Mouse (Mus musculus) yolk sac, embryonic 10.5 days (tissue): ENCODE results near the gene Serpinc1.
A peak's percentile ranks its signal among the peaks of the same experiment; 100 is the strongest.
"Not testable (repeated sequence)": the region's sequence is repeated elsewhere in the genome, so short reads cannot be mapped to it uniquely, and the experiment has no call there.

ENCODE experiments used
- DNase-seq: peaks from one replicate; pipeline ENCODE4 v3.0.0-alpha.2; 2017; ENCODE audit warnings: low spot score

Serpinc1 gene

DNA sequence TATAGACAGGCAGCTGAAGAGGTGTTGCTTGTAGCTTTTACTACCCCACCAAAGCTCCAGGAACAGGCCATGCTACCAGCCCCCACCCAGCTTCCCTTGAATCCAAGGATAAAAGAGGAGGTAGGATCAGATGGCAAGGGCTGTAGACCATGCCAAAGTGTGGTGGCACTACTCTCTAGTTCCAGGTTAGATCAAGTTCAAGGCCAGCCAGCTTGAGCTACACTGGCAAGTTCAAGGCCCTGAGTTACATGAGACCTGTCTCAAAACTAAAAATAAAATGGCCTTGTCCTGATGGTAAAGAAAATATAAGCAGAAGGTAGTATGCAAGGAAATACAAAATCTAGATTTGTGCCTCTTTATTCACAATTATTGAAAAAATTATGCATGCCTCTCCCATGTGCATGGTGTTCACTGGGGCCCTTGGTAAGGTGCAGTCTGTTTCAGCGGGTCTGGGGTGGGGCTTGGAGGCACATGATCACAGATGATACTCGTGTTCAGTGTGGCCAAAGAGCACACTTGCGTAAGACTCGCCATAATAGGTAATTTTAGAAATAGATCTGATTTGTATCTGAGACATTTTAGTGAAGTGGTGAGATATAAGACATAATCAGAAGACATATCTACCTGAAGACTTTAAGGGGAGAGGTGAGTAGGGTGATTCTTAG is at the start of gene Serpinc1:
Serpinc1 (plus strand) TSS at position 515 of the 665 bp plus-strand sequence.
- no peak for DNase-seq

DNA sequence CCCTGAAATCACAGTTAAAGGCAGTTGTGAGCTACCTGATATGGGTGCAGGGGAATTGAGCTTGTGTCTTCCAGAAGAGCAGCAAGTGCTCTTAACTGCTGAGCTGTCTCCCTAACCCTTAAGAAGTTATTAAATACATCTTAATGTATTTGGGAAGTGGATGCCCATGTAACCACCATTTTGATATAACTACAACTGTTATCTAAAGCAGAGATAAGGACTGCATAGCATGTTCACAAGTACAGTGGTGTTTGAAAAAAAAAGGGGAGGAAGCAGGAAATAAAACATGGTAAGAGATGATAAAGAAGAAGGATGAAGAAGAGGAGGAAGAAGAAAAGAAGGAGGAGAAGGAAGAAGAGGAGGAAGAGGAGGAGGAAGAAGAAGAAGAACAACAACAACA is 47.1 kb upstream of the Serpinc1 start:
- no peak for DNase-seq

DNA sequence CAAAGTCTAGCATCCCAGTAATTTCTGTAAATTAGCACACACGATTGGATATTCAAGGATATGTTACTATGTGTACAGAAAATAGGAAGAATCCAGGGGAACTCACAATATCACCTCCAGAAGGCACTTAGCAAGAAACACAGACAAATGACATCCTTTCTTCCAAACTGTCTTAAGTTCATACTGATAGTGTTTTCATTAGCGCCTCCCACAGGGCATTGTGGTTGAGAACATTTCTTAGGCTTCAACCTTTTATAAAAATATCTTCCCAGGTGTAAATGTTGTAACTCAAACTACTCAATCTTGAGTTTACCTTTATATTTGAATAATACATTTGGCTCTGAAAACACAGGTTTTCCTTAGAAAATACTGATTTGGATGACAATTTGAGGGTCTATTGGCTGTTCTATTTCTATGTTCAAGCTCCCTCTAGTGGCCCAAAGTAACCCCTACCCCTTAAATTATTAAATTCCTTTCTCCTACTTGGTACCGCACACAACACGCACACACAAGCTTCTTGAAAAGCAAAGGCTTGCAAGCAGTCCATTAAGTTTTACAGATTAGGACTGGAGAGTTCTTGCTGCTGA is 44.4 kb upstream of the Serpinc1 start:
- DNase-seq: no peak

DNA sequence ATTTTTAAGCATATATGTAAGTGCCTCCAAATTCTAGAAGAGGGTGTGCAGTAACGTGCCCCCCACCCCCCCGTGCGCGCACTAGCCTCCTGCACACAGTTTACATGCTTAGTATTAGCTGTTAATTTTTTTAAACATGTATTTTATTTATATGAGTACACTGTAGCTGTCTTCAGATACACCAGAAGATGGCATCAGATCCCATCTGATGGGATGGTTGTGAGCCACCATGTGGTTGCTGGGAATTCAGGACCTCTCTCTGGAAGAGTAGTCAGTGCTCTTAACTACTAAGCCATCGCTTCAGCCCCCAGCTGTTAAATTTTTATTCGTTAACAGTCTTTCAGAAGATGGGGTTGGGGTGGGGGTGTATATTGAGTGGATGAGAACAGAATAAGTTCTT is 42.8 kb upstream of the Serpinc1 start:
- DNase-seq: no peak

DNA sequence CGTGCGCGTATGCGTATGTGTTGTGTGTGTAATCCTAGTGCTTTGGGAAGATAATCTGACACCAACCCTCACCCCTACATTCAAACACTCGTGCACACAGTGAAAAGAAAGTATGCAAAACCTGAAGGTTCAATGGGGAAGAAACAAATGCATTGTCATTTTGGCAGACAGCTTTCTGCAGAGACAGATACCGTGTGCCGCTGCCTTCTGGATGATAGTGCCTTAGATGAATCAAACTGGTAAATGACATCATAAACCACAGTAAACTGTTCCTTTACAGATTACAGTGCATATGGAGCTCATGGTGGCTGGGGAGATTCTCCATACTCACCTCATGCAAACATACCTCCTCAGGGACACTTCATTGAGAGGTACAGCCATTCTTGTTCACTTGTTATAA is 15.2 kb upstream of the Serpinc1 start:
- no peak for DNase-seq

DNA sequence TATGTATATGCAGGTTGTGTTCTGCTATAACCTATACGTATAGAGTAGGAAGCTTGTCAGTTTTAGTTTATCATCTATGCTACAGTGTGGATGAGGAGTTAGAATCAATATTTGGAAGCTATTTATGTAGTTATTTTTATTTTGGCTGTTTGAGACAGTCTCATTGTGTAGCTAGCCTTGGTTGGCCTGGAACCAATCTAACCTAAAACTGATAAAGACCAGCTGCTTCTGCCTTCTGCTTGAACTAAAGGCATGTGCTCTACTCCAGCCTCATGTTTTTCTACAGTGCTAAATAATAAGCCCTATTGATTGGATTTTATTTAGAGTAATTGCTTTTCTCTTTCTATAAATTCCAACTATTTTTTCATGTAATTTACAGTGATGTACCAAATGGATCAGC is 11.1 kb upstream of the Serpinc1 start:
- DNase-seq: no peak

DNA sequence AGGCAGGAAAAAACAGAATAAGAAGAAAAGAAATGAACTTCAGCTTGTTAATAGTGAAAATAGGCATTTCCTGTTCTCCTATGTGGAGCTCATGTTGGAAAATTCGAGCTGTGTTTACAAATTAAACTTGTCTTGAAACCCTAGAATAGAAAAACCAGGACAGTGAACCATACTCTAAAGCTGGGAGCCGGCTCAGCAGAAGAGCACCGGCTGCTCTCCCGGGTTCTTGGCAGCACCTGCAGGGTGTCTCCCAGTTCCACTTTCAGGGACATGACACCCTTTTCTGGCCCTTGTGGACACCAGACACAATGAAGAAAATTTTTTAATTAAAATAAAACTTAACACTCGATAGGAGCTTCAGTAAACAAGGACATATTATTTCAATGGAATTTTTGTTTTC is 9.7 kb upstream of the Serpinc1 start:
- DNase-seq: no peak

DNA sequence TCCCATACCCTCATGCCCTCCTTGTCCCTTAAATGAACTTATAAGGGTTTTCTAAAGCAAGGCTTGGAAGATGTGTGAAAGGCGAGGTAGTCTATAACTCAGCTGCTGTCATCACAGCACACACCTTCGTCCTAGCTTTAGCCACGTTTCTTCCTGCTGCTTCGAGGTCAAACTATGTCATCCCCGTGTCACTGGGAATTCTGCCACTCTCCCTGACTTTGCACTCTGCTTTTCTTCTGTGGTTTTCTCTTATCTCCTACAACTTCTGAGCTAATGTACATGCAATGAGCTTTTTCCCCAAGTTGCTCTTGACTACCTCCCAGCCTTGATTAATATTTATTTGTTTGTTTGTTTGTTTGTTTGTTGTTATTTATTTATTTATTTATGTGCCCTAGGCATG is 1.6 kb downstream of the Serpinc1 start:
- DNase-seq: no peak

DNA sequence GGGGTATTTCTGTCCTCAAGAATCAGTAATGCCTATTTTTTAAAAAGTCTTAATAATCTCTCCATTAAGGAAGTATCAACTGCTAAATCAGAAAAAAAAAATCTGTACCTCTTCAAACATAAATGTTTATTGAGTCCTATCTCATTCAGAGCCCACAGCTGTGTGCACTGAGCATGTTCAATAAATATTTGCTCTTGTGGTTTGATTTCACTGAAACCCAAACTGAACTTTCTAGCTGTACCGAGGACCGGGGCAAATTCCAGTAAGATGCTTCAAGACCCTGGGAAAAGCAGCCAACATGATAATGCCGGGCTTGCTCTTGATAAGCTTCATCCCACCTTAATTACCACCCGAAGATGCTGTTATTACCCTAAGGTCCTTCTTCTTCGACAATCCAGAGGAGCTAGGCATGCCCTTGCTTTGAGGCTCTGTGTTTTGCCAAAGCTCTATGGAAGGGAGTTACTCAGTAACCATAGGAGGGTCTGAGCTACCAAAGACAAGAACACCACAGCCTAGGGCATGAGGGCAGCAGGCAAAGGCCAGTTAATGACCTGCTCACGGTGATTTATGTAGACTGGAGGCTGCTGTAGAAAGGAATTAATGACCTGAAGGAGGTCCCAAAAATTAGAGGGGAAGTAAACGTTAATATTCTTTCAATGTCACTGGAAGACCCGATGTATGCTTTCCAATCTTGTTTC is 2.3 kb downstream of the Serpinc1 start:
- peak; percentile 41 for DNase-seq

DNA sequence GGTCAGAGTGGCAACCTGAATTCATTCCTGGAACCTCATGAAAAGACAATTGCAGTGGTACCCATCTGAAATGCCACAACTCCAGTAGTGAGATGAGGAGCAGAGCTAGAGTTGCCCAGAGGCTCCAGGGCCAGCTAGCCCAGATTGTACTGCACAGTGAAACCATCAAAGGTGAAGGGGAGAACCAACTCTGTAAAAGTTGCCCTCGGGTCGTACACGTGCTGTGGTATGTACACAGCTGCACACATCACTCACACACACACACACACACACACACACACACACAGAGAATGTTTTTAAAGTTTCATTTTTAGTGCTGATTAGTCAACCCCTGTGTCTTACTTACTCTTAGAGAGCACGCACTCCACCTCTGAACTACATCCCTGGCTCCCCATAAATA is 3.0 kb downstream of the Serpinc1 start:
- DNase-seq: no peak

DNA sequence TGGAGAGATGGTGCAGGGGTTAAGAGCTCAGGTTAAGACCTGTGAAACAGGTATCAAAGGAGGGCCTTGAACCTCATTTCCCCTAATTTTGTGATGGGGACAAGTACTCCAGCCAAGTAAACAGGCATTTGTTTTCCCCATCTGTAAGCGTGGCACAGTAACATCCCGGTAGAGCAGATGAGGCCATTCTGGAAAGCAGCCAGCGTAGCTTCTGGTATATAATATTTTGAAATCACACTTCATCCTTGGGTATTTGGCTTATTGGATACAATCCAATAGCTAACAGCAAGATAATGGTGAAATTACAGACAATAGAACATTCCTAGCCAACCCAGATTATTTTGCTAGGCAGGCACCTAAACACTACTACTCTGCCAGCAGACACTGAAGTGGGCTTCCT is 4.5 kb downstream of the Serpinc1 start:
- no peak for DNase-seq

DNA sequence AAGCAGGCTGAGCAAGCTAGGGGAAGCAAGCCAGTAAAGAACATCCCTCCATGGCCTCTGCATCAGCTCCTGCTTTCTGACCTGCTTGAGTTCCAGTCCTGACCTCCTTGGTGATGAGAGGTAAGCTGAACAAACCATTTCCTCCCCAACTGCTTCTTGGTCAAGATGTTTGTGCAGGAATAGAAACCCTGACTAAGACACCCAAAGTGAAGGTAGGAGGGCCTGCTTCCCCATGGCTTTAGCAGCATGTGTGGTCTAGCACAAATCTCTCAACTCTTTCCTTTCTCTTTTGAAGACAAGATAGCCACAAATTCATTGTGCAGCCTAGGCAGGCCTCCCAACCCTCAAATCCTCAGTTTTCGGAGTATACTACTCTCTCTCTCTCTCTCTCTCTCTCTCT is 6.3 kb downstream of the Serpinc1 start:
- DNase-seq: not testable (repeated sequence)

DNA sequence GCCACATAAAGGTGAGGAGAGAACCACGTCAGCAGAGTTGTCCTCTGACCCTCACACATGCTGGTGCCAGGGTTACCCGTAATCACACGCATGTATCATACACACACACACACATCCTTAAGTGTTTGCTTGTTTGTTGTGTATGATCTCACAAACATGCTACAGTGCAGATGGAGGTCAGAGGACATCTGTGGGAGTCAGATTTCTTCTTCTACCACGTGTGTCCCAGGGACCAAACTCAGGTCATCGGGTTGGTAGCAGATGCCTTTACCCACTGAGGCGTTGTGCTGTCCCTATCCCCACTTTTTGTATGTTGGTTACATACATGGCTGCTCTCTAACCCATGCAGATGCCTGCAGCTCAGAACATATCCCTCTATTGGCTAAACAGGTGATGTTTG is 7.1 kb downstream of the Serpinc1 start:
- DNase-seq: no peak

DNA sequence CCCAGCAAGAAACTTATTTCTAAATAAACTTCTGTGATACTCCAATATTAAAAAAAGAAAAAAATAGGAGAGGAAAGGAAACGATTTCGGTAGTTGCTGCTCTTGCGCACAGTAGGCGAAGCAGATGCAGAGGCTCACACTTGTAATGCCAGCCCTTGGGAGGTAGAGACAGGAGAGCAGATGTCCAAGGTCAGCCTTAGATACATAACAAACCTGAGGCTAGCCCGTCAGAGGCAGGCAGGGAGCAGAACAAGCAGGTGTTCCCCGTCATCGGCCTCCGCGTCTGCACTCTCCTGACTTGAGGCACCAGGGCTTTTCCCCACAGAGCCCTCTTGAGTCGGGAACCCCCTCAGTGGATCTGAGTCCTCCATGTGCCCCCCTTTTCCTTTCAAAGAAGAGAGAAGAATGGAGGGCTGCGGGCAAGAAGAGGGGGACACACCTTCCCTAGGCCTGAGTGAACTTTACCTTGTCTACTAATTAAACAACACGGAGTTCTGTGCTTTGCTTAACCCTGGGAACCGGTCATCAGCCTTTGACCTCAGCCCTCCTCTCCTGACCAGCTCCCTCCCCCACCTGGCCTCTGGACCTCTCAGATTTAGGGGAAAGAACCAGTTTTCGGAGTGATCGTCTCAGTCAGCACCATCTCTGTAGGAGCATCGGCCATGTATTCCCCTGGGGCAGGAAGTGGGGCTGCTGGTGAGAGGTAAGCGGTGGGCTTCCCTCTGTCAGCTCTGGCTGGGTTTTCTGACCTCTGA is 8.7 kb downstream of the Serpinc1 start:
- peak; percentile 81 for DNase-seq

DNA sequence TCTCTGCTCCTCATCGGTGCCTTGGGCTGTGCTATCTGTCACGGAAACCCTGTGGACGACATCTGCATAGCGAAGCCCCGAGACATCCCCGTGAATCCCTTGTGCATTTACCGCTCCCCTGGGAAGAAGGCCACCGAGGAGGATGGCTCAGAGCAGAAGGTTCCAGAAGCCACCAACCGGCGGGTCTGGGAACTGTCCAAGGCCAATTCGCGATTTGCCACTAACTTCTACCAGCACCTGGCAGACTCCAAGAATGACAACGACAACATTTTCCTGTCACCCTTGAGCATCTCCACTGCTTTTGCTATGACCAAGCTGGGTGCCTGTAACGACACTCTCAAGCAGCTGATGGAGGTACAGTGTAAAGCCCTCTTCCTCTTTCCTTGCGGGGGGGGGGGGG is 11.0 kb downstream of the Serpinc1 start:
- DNase-seq: no peak

DNA sequence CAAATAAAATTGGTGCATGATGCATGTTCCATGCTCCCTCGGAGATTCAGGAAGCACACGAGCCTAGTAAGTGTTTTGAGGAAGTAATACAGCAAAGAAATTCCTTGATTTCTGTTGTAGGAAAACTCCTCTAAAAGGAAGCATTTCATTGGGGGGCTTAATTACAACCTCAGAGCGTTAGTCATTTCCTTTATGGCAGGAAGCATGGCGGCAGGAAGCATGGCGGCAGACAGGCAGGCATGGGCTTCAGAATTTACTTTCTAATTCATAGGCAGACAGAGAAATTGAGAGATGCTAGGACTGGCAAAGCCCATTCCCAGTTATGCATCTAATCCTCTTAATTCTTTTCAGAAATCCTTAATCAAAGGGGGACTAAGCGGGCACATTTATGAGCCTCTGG is 15.5 kb downstream of the Serpinc1 start:
- no peak for DNase-seq

DNA sequence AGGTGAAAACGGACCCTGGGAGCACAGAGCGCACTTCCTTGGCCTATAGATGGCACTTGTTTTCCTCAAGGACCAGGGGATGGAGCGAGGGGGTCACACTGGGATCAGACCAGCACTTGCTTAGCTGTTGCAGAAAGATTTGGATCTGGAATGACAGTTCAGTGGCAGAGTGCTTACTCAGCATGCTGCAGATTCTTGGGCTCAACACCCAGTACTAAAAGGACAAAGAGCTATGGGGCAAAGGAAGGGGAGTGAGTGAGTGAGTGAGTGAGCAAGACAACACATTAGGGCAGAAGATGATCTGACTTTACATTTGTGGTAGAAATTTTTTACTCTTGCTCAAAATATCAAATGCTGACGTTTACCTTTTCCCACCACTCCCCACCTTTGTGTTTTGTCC is 26.6 kb downstream of the Serpinc1 start:
- no peak for DNase-seq

DNA sequence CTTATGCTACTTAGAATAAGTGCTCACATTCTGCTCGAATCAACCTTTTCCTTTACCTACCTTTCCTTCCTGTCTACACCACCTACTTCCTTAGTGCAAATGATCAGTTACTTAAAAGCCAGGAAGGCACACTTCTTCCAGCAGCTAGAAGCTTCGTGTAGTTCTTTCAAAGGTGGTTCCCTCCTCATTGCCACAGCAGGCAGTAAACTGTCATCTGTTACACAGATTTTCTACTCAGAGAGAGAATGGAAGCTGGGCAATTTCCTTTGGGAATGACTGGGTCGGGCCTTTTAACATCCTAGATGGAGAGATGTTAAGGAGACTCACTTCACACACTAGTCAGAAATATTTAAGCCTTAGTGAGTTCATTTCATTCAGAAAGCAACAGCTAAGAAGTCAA is 27.1 kb downstream of the Serpinc1 start:
- no peak for DNase-seq

DNA sequence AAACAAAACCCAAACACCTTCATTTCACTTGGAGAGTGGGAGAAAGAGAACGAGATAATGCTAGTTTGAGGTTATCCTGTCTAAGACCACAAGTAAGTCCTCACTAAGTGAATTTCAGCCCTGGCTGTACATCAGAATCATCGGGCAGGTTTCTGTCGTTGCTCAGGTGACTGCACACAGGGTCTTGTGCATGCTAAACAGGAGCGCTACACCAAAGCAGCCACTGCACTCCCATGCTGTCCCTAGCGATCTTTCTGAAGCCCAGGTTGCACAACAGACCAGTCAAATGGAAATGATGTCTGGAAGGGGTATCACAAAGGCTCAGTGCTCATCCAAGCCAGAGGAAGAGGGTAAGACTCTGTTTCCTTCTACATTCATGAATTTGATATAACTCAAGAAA is 28.1 kb downstream of the Serpinc1 start:
- no peak for DNase-seq

DNA sequence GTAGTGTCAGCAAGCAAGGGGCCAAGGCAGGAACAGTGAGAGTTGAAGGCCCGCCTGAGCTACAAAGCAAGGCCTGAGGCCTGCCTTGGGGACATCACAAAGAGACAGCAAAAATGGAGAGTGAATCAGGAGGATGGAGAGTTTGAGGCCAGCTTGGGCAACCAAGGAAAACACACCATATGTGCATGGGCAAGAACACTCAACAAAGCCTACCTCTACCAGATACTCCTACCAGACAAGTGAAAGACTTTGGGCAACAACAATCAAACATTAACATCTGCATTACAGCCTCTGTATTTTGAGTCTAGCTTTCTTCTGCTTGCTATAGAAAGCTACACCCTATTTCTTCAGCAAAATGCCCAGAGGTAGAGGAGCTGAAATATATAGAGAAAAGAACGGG is 29.7 kb downstream of the Serpinc1 start:
- no peak for DNase-seq

DNA sequence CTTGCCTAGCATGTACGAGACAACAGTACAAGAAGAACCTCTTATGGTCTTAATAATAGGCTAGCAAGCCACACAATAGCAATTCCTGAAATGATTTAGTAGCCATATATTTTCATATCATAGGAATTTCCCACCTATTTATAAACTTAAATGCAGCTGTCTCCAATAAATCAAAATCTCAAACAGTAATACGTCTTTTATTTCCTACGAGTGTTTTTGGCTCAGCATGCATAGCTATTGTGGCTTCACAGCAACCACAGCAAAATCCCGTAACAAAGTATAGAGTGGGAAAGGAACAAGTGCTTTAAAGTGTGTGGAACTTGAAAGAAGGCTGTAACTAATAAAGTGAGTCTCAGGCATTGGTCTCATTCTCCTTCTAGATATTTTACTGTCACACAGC is 32.1 kb downstream of the Serpinc1 start:
- no peak for DNase-seq

DNA sequence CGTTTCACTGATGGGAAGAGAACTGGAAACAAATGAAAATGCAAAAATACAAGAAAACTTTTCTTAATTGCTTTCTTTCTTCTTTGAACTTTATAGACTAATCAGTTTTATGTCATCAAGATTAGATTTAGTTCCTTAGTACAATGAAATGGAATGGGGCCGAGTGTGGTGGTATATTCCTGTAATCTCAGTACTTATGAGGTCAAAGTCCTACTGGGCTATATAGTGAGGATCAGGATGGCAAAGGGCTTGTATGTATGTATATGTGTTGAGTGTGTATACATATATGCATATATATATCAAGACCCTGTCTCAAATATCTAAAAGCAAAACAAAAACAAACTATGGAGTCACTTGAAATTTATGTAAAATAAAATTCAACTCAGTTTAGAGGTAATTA is 38.0 kb downstream of the Serpinc1 start:
- DNase-seq: no peak

DNA sequence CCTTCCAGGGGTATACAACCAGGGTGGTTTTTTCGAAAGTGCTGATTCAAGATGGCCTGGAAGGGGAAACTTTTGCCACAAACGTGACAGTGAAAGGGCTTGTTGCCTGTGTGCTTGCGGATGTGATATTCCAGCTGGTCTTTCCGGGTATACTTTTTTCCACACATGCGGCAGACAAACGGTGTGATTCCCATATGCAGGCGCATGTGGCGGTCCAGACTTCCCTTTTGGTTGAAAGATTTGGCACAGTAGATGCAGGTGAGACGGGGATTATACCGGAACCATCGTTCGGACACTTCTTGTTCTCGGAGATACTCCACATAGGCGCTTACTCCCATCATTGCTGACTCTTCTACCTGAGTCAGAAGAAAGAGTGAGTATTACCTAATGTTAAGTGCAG is 41.7 kb downstream of the Serpinc1 start:
- DNase-seq: no peak
